Mouse (Mus musculus) inflammation-experienced regulatory T-cells, adult 16 weeks (primary cell): ENCODE results near the gene Smim9. TPM values are rescaled to one million over a fixed set of nuclear protein-coding genes. Genes with fewer than 3 reads are reported as not detected.

Source experiments
- polyA plus RNA-seq: library from polyadenylated mRNA; unstranded; fragments of 100-300 nt; shearing (Covaris generic); gene quantifications from one replicate; pipeline ENCODE4 v1.2.1, GENCODE M21; 2017

The Smim9 gene
- polyA plus RNA-seq: not detected

GRCm38 (mm10) chrX:75163670-75164069 lies at the start of gene Smim9:
TSS of gene Smim9 (minus strand) at chrX:75163770.

GRCm38 (mm10) chrX:75130467-75131160 lies 33.0 kb downstream of the Smim9 start, which contains the start of gene Mpp1:
TSS of gene Mpp1 (minus strand) at chrX:75131016.

Other genes with a start within 250 kb of the Smim9 start
- gene Gab3, start 78.3 kb downstream of the Smim9 start, polyA plus RNA-seq: 13.8 TPM
- gene Dkc1, start 67.9 kb downstream of the Smim9 start, polyA plus RNA-seq: 135 TPM
- gene Mpp1, start 32.8 kb downstream of the Smim9 start, polyA plus RNA-seq: 153 TPM
- 67.3 TPM for gene Fundc2, start 218.6 kb upstream of the Smim9 start, polyA plus RNA-seq
- gene F8, start 218.8 kb upstream of the Smim9 start, polyA plus RNA-seq: 1.1 TPM